ENCODE assay signal across 16 mouse cellular contexts in the genomic region with DNA sequence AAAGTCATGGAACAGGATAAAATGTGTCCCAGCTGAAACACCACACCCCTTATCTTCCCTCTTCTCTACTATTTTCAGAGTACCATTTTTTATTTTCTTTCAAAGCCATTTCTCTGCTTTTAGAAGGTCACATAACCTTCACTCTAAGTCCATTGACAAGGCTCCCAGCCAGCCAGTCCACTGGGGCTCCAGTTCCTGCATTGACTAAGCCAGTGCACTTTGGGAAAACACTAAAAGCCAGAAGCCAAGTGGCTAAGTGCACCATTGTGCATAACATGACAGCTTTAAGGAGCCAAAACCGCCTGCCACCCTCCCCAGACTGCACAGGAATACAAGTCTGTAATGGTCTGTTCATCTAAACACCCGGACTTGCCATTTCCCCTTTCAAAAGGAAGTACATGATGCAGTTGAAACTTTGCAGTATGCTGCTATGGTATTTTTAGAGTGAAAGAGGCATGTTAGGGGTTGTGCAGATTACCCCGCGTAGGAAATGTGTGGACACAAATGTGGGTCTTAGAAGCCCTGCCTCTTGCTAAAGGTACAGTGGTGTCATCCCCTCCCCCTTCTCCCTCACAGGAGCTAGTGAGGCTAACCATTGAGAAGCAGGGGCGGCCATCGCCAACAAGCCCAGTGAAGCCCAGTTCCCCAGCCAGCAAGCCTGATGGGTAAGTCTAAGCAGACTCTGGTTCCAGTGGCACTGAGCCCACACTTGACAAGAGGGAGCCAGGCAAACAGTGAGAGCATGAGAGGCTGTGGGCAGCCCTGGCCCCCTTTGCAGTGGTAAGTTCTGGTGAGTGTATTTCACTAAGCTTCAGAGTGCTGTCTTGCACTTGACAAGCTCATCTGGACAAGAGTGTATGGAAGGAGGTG. TPM values are rescaled to one million over a fixed set of nuclear protein-coding genes. Genes with fewer than 3 reads are reported as not detected.
A peak's percentile ranks its signal among the peaks of the same experiment; 100 is the strongest.
DNase-seq lines count a peak whose midpoint lies in the region; ATAC-seq and TF ChIP-seq lines count a peak whose summit lies in the region.
"Had no signal": no experiment of that assay in that cellular context is flagged by ENCODE, and none has a peak within 500 bp of the region (broad histone marks: within the 10 kb centered on the region; RNA-seq: fewer than 3 reads in every experiment).

No protein-coding gene starts in this region.

- H3K27ac ChIP-seq in layer of hippocampus, adult 2 months = peak overlapping the region; percentile 53; the same call in 1 of the 2 replicates
- H3K27ac ChIP-seq in spleen, adult 2 months (ENCODE audit: insufficient read depth, low read length) = peak overlapping the region; percentile 95
- H3K27ac ChIP-seq: heart, embryonic 13.5 days; liver, embryonic 12.5 days; midbrain, embryonic 12.5 days; stomach, embryonic 15.5 days had no signal

- intact Hi-C loops in gastrocnemius, postnatal 36 days (cut with DNase I) = no loop called here

- no peaks in the 10 kb centered on the region for H3K27me3 ChIP-seq in spleen, adult 2 months (ENCODE audit: control insufficient read depth, insufficient read depth, low read length)
- H3K27me3 ChIP-seq: heart, embryonic 13.5 days; liver, embryonic 12.5 days; midbrain, embryonic 12.5 days; stomach, embryonic 15.5 days had no signal

- H3K4me1 ChIP-seq in spleen, adult 2 months (ENCODE audit: control insufficient read depth, insufficient read depth, insufficient read length) = peaks cover 20% of the 10 kb centered on the region; the same call in 1 of the 2 replicates
- H3K4me1 ChIP-seq: midbrain, embryonic 12.5 days; stomach, embryonic 15.5 days had no signal

- peak; percentile 46 for ATAC-seq in granulocyte monocyte progenitor cell, adult 5-6 weeks (replicated peaks; ENCODE audit: poor library complexity, severe bottlenecking)
- ATAC-seq: liver, embryonic 12.5 days had no signal

- 25% methylated on average over 6 of the region's 6 CpGs for WGBS in spleen, adult 2 months

- DNase-seq in layer of hippocampus, adult 2 months (ENCODE audit: low spot score in 2 of 2) = no peak
- DNase-seq in layer of hippocampus, postnatal 25 days (ENCODE audit: extremely low spot score in 1 of 2, low spot score in 1 of 2) = no peak
- DNase-seq in spleen, adult 2 months (ENCODE audit: low read depth in 1 of 2, low spot score in 2 of 2) = peak; percentile 18 to 20
- DNase-seq in spleen, adult 12 weeks (ENCODE audit: low spot score) = no peak
- DNase-seq in gastrocnemius, postnatal 36 days = no peak
- no peak for DNase-seq in lung, postnatal 10 days
- DNase-seq: cerebellum, adult 8-10 months; kidney, adult 18-20 months; thymus, postnatal 14 days had no signal

- no peak for TF ChIP-seq POLR2A in spleen, adult 2 months (IDR thresholded peaks at IDR 0.05; ENCODE audit: low read depth, low read length)

- peaks cover 34% of the 10 kb centered on the region for H3K36me3 ChIP-seq in spleen, adult 2 months (ENCODE audit: control insufficient read depth, insufficient read depth, low read length)

- H3K4me3 ChIP-seq in layer of hippocampus, adult 2 months = no peak overlapping the region
- no peak overlapping the region for H3K4me3 ChIP-seq in spleen, adult 2 months (ENCODE audit: extremely low read depth, insufficient read depth, insufficient read length)
- H3K4me3 ChIP-seq: heart, embryonic 13.5 days; liver, embryonic 12.5 days; midbrain, embryonic 12.5 days; stomach, embryonic 15.5 days had no signal

- no peak for TF ChIP-seq CTCF in layer of hippocampus, adult 2 months (conservative IDR thresholded peaks at IDR 0.05)
- TF ChIP-seq CTCF in spleen, adult 2 months (IDR thresholded peaks at IDR 0.05; ENCODE audit: extremely low read depth, insufficient read depth, insufficient read length, insufficient replicate concordance) = no peak

RNA-seq across cellular contexts. Expression of a gene that starts 52.8 kb away (rescaled TPM):
- total RNA-seq in layer of hippocampus, adult 2 months (2021) = under 1 TPM; 0.79 to 0.98 TPM
- total RNA-seq in layer of hippocampus, postnatal 25 days (2021) = 1 to 10 TPM in 1 of 2 experiments, under 1 TPM in 1; 0.91 to 1.2 TPM
- 0.26 and 0.81 TPM in 2 replicates for polyA plus RNA-seq in spleen, adult 2 months (2012; rRNA removed)
- total RNA-seq in granulocyte monocyte progenitor cell, adult 5-6 weeks (2014; fragmentation: Nextera tagmentation) = not detected in 2 replicates
- total RNA-seq in granulocyte monocyte progenitor cell, adult 5-6 weeks (2017) = not detected in 2 replicates
- total RNA-seq in gastrocnemius, postnatal 36 days (2021) = not detected
- total RNA-seq: gastrocnemius, postnatal 4 days had no signal
- polyA plus RNA-seq: heart, embryonic 13.5 days; hindbrain, embryonic 11.5 days; midbrain, embryonic 12.5 days had no signal

Comparison
In these comparisons a context has a peak if more than half of its experiments do, and no peak if none do; other contexts are left out.
1. DNase-seq: peak in spleen, adult 2 months (2 of 2); none in layer of hippocampus, adult 2 months (0 of 2), layer of hippocampus, postnatal 25 days (0 of 2), spleen, adult 12 weeks (single experiment), gastrocnemius, postnatal 36 days (0 of 2) and lung, postnatal 10 days (single experiment).